Mouse (Mus musculus) frontal cortex, postnatal 10 days (tissue): ENCODE data around the gene Ttc7b.

ENCODE experiments used
- DNase-seq, 2 experiments: peaks; one replicate each; pipeline ENCODE4 v3.0.0; 2022; ENCODE audit warnings: low spot score in 2 of 2, mixed read lengths in 1 of 2

Ttc7b gene

DNA sequence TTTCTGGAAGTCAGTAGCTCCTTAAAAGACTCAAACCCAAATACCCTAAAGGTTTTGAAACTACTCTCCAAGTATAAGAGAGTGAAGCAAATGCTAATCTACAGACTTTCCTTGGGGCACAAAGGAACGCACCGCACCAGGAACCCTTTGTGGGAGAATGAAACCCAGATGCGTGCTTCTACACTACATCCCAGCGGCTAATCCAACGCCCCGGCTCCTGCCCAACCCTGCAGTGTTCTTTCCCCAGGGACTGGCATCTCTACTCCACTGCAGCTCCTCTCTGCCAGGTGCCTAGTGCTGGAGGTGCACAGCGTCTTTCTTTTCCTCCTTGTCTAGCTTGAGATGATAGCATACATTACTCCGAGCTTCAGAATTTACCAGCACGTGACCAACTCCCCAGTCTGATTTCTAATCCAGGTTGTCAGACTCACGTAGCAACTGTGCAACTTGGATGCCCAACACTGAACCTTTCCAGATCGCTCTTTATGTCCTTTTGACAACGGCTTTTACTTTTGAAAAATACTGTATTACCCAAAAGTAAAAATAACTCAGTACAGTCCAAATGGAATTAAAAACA is 72.8 kb downstream of the Ttc7b start:
- no peak for DNase-seq

DNA sequence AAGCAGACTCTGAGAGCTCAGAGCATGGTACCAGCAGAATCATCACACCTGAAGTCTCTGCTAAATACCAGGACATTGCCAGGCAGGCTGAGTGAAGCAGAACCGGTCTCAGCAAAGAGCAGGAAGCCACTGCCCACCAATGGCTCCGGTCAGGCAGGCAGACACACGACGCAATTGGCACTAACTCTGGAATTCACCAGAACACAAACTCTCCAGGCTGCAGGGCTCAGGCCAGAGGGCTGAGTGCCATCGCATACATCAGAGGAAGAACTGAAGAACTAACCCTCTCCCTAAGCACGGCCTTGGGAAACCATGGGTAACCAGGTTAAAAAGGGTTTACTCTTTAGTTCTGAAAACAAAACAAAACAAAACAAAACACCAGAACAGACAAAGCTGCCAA is 73.5 kb downstream of the Ttc7b start:
- DNase-seq: no peak

DNA sequence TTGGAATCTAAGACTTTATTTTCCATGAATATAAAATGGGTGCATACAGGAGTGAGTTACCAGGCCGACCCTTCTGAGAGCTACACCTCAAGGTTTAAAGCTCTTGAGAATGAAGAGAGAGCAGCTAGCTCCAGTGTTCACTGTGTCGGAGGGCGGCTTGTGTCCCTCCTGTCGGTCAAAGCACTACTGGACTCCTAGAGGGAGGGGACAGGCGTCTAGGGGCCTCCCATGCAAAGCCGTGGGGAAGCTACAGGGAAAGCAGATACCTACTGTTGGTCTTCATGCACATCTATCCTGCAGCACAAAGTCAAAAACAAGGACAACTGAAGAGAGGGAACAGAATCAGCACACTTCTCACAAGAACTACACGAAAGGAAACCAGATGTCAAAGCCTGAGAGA is 74.9 kb downstream of the Ttc7b start:
- no peak for DNase-seq

DNA sequence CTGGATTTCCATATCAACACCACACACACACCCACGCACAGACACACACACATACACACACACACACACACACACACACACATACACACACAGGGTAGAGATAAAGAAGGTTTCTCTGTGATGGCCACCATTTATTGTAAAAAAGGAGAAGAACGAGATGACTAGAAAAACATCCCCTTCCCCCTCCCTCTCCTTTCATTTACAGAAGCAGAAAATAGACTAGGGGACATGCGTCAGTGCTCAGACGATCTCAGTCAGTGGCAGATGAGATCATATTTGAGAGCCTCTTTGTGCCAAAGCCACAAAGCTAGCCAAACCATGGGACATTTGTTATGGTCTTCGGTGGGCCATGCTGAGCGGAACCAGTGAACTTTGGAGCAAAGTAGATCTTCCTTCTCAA is 75.4 kb downstream of the Ttc7b start:
- DNase-seq: no peak

DNA sequence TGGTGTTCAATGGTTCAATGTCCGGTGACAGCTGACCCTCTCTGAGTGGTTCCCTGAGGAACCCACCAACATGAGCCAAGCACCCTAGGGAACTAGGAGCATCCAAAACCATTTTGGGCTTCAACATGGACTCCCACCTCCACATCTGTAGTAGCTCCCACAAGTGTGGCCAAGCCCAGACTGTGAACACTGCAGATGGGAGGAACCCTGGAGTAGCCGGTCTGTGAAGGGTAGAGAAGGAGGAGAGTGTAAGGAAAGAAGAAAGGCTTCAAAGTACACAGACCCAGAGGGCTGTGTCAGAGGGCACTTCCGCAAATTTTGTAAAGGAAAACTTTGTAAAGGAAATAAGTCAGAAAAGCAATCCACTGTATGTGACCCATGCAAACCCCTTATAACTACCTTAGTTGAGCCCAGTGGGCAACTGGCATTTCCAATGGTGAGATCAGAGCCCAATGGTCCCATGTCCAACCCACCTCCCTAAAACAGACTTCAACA is 75.9 kb downstream of the Ttc7b start:
- DNase-seq: no peak

DNA sequence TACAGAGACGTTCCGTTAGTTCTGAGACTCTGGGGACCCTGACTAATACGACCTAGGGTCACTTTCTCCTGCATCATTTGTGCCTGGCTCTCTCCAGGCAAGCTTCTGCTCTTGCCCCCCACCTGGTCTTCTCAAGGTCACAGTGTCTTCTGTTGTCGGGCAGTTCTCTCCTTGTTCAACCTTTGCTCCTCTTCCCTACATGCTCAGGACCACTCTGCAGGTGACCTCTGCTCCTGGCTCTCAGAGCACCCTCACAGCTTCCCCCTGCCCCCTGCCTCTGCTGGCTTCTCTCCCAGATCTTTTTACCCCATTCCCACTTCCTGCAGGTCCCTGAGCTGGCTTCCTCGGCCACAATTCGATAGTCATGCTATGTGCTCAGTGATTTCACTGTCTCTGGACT is 77.2 kb downstream of the Ttc7b start:
- DNase-seq: no peak

DNA sequence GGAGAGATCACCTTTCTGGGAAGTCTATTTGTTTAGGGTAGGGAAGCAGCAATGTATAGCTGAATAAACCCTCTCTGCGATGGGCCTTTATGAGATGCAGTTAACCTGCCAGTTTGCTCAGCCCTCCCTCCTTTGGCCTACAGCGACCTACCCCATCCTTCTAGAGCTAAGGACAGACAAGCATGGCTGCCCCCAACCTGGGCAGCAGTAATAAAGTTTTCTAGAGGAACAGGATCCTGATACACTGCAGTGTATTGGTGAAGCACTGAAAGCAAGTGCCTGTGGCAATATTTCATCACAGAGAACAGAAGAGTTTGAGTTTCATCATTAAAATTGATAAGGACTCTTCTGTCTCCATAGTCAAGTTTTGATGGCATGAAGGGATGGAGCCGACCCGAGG is 79.0 kb downstream of the Ttc7b start:
- no peak for DNase-seq

DNA sequence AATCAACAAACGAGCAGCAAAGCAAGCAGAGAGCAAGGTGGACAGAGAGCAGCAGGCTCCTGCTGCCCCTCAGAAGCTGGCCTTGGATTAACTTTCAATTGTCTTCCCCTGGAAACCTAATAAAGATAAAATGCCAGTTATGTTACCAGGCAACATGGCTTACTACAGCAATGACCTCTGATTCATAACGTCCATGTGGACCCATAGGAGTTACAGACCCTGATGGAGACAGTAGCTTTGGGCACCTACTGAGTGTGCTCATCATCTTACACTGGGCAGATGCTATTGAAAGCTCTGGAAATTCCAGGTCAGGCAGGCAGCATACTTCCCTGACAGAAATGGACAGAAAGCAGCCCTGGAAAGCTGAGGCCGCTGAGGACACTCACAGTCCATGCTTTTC is 80.7 kb downstream of the Ttc7b start:
- no peak for DNase-seq

DNA sequence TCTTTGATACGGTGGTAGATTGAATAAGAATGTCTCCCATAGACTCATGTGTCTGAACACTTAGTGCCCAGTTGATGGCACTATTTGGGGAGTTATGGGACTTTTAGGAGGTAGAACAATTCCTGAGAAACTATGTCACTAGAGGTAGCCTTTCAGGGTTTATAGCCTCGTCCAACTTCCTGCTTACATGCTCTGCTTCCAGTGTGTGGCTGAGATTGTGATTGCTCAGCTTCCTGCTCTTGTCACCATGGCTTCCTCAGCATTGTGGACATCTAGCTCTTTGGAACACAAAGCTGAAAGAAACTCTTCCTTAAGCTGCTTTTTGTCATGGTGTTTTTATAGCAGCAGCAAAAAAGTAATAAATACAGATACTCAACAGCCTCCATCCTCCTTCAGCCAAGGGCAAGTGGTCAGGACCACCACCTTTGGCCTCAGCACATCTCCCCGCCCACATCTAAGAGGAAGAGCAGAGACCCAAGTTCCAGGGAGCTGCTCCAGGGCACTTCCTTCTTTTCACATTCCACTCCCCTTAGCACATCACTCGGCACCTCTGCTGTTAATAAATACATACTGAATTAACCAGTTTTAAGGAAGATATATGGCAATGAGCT is 81.4 kb downstream of the Ttc7b start:
- DNase-seq: no peak

DNA sequence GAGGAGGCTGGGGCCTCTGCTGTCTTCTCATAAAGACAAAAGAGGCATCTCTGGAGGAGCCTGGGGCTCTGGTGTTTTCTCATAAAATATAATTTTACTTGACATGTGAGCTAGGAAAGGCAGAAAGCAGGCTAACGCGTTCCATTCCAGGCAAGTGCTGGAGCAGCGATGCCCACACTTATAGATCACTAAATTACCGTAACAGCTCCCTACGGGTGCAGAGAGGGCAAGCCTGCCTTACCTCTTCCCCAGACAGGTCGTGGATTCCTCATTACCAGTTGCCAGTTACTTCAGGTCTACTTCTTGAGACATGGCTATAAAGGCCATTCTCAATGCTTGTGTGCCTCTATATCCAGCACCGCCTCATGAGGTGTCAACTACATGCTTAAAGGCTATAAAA is 82.1 kb downstream of the Ttc7b start:
- no peak for DNase-seq

DNA sequence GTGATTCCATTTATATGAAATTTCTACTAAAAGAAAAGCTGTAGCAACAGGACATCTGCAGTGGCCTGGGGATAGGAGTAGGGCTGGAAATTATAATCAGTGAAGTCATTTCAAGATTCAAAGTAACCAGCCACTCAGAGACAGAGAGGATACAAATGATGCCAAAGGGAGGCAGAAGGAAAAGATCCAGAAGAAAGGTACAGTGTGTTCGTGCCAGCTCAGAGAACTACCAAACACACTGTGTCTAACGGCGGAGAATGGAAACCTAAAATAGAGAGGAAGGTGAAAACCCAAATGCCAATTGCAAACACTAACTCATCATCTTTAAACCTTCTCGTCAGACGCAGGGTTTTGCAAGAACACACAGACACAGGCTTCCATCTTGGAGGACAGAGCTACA is 82.8 kb downstream of the Ttc7b start:
- no peak for DNase-seq

DNA sequence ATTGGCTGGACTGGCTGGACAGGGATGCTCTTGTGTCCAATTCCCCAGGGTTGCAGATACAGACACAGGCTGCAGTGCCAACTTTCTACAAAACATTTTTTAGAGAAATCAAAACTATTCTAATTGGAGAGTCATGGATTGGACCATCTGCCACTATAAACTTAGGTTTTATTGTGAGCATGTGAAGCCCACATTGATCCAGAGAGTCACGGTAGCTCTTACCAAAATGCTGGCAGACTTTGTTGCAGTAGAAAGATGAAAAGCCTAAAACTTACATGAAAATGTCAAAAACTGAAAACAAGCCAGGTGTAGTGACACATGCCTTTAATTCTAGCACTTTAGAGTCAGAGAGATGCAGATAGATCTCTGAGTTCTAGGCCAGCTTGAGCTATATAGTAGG is 84.9 kb downstream of the Ttc7b start:
- DNase-seq: no peak

DNA sequence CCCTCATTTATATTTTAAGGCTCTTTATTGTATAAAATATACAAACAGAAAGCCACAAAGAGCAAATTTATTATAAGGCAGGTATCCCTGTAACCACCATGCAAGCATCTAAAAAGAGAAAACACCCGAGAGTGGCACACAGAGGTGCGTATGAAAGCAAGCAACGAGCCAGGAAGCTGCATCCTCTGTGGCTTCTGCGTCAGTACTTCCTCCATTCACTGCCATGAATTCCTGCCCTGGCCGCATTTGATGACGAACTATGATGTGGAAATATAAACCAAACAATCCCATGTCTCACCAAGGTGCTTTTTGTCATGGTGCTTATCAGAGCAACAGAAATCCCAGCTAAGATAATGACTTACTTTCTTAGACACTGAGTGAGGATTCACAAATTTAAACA is 88.8 kb downstream of the Ttc7b start:
- DNase-seq: no peak

DNA sequence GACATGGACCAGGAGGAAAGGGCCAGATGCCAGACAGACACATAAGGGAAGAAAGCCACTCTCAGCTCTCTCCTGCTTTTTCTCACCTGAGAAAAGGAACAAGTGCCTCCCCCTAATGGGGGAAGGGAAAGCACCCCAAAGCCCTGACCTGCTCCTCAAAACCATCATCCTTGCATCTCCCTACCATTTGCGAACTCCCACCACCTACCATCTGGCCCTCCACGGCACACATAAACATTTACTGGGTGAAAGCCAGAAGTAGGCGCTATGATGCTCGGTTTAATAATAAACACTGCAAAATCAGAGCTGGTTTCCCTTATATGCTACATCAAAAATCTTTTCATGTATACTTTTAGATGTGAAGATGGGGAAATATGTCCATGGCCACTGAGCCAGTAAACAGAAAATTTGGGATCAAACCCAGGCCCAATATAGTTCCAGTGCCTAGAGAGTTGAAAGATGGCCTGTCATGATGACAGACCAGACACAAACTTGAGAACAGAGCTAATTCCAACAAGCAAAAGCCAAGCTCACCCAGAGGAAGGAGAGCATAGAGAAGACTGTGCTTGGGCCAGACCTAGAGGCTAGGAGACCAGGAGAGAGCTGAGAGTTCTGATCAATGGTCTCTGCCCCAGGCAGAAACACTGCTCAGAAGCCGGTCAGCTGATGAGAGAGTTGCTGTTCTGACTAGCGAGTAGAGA is 91.1 kb downstream of the Ttc7b start:
- DNase-seq: no peak

DNA sequence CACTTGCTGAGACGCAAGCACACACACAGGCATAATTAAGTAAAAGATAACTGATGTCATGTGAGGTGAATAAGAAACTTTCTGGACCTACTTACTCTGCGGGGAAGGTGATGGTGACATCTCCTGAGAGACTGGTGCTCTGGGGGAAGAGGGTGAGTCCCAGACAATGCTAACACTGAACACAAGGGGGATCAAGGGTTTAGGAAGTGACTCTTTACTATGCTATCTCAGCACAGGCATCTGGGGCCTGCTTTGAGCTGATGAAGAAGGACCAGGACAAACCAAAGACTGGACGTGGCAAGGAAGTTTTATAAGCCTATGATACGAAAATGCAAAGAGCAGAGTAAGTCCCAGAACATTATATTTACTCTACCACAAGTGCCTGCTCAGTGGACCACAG is 92.4 kb downstream of the Ttc7b start:
- DNase-seq: no peak

DNA sequence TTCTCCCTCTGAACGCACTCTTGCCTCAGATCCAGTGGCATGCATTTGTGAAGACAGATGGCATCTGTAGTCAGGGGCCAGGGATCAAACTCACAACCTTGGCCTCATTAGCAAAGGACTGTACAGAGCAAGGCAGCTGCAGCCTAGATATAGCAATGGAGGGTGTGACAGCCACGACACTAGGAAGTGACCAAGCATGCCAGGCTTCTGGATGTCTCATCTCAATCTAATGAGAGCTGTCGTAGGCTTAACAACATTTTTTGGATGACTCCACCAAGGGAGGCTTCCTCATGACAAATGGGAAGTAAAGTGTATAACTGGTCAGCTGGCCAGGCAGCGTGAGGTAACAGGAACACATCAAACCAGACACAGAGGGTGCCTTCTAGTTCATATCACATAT is 94.4 kb downstream of the Ttc7b start:
- no peak for DNase-seq

DNA sequence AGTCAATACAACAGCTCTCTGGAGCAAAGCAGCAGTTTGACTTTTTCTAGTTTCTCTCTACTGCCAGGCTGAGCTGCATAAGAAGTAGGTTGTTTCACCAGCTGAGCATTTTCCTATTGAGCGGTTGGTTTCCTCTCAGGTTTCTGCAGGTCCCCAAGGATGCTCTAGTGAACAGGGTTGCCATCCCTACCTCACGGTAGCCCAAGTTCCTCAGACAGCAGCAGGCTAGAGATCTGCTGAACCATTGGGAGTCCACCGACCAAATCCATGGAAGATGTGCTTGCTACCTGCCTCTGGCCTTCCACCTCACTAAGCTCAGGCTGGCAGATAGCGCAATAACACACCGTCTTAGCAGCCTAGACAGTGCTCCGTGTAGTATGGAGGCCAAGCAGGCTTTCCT is 95.6 kb downstream of the Ttc7b start:
- no peak for DNase-seq

DNA sequence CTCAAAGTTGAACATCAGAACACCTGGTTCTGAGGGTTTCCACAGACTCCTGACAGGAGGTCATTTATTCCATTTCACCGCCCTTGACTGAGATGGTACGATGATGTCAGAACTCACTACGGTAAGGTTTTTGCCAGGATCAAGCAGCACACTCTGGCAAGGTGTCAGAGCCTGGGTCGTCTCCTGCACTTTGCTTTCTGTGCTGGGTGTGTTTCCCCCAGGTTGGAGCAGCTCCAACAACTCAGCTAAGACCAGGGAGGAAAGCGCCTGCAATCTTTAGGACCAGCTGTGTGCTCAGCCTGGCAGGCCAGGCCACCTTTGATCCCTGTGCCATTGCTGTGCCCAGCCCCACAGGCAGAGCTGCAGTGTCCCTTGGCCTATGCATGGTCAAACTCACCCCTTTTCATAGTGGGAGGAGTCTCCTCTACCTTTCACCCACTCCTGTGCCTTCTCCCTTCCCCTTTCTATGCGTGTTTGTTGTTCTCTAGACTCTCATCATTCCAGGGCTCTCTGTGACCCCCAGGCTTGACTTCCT is 98.3 kb downstream of the Ttc7b start:
- no peak for DNase-seq

DNA sequence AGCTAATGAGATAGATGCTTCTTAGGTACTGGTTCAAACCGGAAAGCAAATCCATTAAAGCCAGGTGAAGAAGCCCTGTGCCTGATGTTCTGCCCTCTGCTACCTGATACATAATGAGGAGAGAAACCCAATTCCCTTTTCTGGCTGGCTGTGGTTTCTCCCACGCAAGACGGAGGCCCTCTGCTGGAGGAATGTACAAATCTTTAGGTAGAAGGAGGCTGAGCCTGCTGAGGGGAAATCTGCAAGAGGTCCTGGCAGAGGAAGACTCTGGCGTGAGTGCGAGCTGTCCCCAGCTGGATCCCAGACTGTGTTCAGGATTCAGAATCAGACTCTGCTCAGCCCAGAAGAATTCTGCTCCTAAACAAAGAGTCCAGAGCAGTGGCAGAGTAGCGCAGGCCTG is 99.1 kb downstream of the Ttc7b start:
- DNase-seq: peak in 1 of 2 experiments; percentile 48

DNA sequence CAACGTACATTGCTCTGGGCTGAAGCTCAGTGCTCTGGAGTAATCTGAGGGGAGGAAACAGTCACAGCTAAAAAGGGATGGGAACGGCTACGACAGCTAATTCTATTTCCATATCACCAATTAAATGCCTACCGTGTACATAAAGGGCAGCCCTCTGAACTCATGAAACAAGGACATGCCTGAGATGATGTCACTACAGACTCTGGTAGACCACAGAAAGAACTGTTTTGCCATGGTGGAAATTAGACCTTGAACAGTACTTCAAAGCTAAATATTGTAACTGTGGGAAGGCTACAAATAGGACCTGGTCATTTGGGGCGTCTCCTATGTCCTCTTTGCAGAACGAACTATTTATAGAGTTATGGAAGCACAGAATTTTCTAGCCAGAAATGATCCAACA is 99.7 kb downstream of the Ttc7b start:
- DNase-seq: no peak

DNA sequence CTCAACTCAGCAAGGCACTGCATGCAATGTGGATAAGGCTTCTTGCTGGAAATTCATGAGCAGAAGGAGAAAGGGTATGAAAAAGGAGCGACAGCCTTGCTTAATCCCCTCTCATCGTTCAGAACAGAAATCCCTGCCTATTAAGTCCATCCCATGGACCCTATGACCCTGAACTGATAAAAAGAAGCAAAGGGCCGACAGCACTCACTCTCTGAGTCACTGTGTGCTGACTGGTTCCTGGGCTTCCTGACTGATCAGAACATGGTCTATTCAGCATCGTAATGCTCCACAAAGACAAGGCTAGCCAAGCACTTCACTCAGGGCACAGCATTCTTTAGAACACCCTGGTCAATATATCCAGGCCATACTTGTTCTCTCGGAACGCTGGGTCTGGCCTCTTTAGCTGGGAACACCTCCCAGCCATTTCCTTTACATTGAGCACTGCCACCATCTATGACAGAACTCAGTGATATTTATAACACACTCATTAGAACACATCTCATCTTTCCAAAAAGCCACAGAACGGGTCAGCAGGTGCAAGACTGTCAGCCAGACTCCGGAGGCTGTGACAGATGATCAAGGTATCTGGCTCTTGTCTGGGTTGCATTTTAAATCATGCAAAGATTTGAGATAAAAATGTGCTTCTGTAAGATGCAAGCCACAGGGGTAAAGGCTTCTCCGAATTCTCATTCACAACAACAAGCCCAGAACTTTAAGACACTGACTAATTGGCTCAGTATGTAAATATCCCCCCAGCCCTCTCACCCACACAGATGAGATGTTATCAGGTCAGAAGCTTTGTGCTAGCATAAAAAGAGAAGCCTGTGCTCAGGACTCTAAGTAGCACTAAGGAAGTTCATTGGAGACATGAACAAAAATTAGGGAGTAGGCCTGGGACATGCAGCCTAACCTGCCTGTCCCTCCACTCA is 100.4 kb downstream of the Ttc7b start:
- no peak for DNase-seq

DNA sequence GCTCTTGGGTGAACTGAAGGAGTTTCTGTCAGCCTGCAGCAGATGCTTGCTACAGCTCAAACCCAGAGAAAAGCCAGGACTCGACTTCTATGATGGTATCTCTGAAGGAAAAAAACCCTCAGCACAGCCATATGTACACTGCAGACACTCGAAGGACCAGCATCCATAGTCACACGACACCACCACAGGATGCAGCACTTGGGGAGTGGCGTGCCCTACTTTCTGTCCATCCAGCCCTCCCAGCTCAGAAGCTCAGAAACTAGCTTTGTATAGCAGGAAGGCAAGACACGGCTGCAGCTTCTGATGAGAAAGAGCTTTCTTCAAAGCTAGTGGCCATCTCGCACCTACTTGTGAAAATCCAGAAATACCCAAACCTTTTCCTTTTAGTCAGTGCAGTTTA is 104.8 kb downstream of the Ttc7b start:
- no peak for DNase-seq
